Mouse (Mus musculus) forelimb bud, embryonic 11.5 days (tissue): ENCODE results near the gene Atp5g1.
"Not testable (repeated sequence)": the region's sequence is repeated elsewhere in the genome, so short reads cannot be mapped to it uniquely, and the experiment has no call there.

Experiments
- DNase-seq: peaks from one replicate; pipeline ENCODE4 v3.0.0-alpha.2; 2012; ENCODE audit warnings: low read depth, low spot score

Atp5g1 gene

GRCm38 (mm10) chr11:96075509-96076220 is at the start of gene Atp5g1:
Gene Atp5g1 (minus strand): TSS chr11:96075670.
- DNase-seq = peak; percentile 100

GRCm38 (mm10) chr11:96124052-96124914 is 48.8 kb upstream of the Atp5g1 start:
- DNase-seq = no peak

- not testable (repeated sequence) for DNase-seq
These were observed 47.3 kb upstream of the Atp5g1 start for GRCm38 (mm10) chr11:96122806-96123205.

- no peak for DNase-seq
These were observed 43.9 kb upstream of the Atp5g1 start for GRCm38 (mm10) chr11:96119401-96119800.

- DNase-seq = not testable (repeated sequence)
These were observed 41.5 kb upstream of the Atp5g1 start for GRCm38 (mm10) chr11:96116925-96117324.

GRCm38 (mm10) chr11:96116116-96116515 is 40.6 kb upstream of the Atp5g1 start:
- no peak for DNase-seq

GRCm38 (mm10) chr11:96115416-96115815 is 39.9 kb upstream of the Atp5g1 start:
- DNase-seq = no peak

GRCm38 (mm10) chr11:96114077-96114476 is 38.6 kb upstream of the Atp5g1 start:
- no peak for DNase-seq

- no peak for DNase-seq
These were observed 36.3 kb upstream of the Atp5g1 start, which contains the start of gene Calcoco2 for GRCm38 (mm10) chr11:96111751-96112150. Gene Calcoco2 (minus strand): TSS chr11:96111964.

GRCm38 (mm10) chr11:96110950-96111349 is 35.5 kb upstream of the Atp5g1 start:
- not testable (repeated sequence) for DNase-seq

GRCm38 (mm10) chr11:96108376-96108775 is 32.9 kb upstream of the Atp5g1 start:
- no peak for DNase-seq

- DNase-seq = peak; percentile 53
These were observed 17.9 kb upstream of the Atp5g1 start for GRCm38 (mm10) chr11:96093361-96093760.

GRCm38 (mm10) chr11:96092674-96093291 is 17.3 kb upstream of the Atp5g1 start:
- DNase-seq = no peak

GRCm38 (mm10) chr11:96091073-96091472 is 15.6 kb upstream of the Atp5g1 start:
- peak; percentile 21 for DNase-seq

GRCm38 (mm10) chr11:96087981-96088380 is 12.5 kb upstream of the Atp5g1 start:
- no peak for DNase-seq

GRCm38 (mm10) chr11:96082682-96083081 is 7.2 kb upstream of the Atp5g1 start:
- no peak for DNase-seq

- DNase-seq = no peak
These were observed 5.3 kb upstream of the Atp5g1 start for GRCm38 (mm10) chr11:96080736-96081135.

- DNase-seq = no peak
These were observed 993 bp upstream of the Atp5g1 start for GRCm38 (mm10) chr11:96076221-96077105.

- DNase-seq = no peak
These were observed 327 bp downstream of the Atp5g1 start for GRCm38 (mm10) chr11:96075177-96075508.

- DNase-seq = no peak
These were observed 906 bp downstream of the Atp5g1 start for GRCm38 (mm10) chr11:96074351-96075176.
